Mouse (Mus musculus): ENCODE measurements at regions not wholly inside any gene's neighbourhood (a gene's known extent, or its start where the extent isn't known, plus 50 kb on each side); places are given as distances from the start of the nearest gene placed in this dataset.

DNA sequence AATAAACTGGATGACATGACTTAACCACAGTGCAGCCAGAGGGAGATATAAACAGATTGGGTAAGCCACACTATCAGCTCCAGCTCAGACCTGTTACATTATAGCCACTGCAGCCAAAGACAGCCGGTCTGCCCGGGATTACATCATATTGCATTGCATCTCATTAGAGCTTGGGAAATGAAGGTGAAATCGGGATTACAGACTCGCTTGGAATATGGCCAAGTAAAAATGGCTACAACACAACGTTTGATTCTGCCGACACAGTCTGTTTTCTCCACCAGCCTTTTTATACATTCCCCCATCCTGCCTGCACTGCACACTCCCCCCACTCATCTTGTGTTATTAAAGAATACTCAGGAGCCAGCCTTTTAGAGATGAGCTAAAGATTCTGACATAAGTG, 932.6 kb downstream of the Synb start:
- TF ChIP-seq CTCF (IDR thresholded peaks at IDR 0.05; ENCODE audit: low read depth, low read length) (no peak), POLR2A (IDR thresholded peaks at IDR 0.05; ENCODE audit: borderline replicate concordance, low read depth, low read length) (no peak)
- H3K4me1 ChIP-seq (ENCODE audit: control insufficient read depth, insufficient read depth, low read length), result no peaks in the 10 kb centered on the region

DNA sequence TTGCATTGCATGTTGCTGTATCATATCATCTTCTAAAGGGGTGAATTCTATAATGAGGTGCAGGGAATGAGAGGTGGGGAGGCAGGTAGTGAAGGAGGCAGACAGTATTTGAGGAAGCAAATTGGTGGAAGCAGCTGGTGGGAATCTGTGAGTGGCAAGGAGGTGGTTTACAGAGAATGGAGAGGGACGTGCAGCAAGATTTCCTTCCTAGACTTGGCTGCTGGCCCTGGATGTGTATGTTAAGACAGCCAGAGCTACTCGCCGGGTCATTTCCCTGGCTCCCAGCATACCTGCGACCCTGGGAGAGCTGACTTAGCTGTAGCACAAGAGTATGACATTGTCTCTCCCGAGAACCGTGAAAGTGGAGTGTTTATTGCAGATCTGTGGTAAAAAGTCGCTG, 937.7 kb downstream of the Synb start:
- no peak overlapping the region for H3K27ac ChIP-seq (ENCODE audit: insufficient read depth, low read depth, low read length)
- TF ChIP-seq CTCF (IDR thresholded peaks at IDR 0.05; ENCODE audit: low read depth, low read length) (no peak), POLR2A (IDR thresholded peaks at IDR 0.05; ENCODE audit: borderline replicate concordance, low read depth, low read length) (no peak)
- H3K4me3 ChIP-seq (ENCODE audit: insufficient read depth, low read length), result no peak overlapping the region
- H3K4me1 ChIP-seq (ENCODE audit: control insufficient read depth, insufficient read depth, low read length), result no peaks in the 10 kb centered on the region

More for the DNA sequence above, 932.6 kb downstream of the Synb start:
- no peak overlapping the region for H3K27ac ChIP-seq (ENCODE audit: insufficient read depth, low read depth, low read length)
- H3K4me3 ChIP-seq (ENCODE audit: insufficient read depth, low read length), result no peak overlapping the region

DNA sequence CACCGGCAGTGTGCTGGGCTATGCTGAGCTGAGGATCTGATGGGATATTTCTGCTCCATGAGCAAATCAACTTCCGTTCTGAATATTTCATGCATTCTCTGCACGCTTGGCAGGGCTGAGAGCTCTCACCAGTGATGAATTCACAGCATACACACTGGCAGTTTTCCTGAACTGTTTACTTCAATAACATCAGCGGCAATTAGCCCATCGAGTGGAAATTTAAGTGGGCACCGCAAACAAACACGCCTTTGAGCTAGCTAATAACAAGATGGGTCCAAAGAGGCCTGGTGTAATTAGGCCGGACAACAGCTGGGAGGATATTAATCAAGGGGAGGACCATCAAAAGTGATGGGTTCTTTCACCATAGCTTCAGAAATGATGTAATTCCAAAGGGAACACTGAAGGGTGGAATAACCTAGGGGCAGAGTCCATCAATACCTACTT, 938.6 kb downstream of the Synb start:
- Histone ChIP-seq H3K4me3 (ENCODE audit: insufficient read depth, low read length) (no peak overlapping the region), H3K4me1 (ENCODE audit: control insufficient read depth, insufficient read depth, low read length) (no peaks in the 10 kb centered on the region), H3K27ac (ENCODE audit: insufficient read depth, low read depth, low read length) (no peak overlapping the region)
- TF ChIP-seq POLR2A (IDR thresholded peaks at IDR 0.05; ENCODE audit: borderline replicate concordance, low read depth, low read length) (no peak), CTCF (IDR thresholded peaks at IDR 0.05; ENCODE audit: low read depth, low read length) (no peak)

DNA sequence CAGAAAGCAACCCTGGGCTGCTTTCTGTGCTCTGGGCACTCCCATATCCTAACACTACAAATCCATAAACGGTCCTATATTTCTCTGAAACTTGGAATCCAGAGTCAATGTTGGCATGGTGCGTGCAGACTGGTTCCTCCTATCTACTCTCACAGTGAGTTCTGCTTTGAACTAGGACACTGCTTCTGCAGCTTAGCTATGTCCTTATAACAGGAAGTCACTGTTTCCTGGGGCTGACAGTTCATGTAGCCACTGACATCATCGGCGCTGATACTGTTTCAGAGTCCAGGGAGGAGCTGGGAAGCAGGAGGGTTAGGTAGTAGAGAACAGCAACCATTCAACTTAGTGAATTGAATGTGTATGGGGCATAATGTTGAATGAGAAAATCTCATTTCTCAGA, 948.6 kb downstream of the Synb start:
- no peak for TF ChIP-seq CTCF (IDR thresholded peaks at IDR 0.05; ENCODE audit: low read depth, low read length)
- TF ChIP-seq POLR2A (IDR thresholded peaks at IDR 0.05; ENCODE audit: borderline replicate concordance, low read depth, low read length), result no peak
- H3K4me3 ChIP-seq (ENCODE audit: insufficient read depth, low read length), result no peak overlapping the region
- H3K27ac ChIP-seq (ENCODE audit: insufficient read depth, low read depth, low read length), result no peak overlapping the region
- no peaks in the 10 kb centered on the region for H3K4me1 ChIP-seq (ENCODE audit: control insufficient read depth, insufficient read depth, low read length)

DNA sequence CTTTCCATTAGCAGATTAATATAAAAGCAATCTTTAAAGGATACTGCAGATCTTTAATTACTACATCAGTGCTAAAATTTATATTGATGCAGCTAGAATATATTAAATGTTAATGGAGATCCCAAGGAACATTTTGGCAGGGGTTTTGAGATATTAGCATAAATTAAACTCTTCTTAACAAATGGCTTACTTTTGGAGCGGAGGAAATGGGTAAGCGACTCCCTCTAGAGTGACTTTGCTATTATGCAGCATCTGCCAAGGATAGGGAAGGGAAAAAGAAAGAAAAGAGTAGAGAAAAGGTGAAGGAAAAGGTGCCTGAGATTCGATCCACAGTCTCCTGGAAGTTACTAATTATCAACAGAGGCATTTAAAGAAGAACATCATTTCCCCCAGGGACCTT, 949.4 kb downstream of the Synb start:
- Histone ChIP-seq H3K4me1 (ENCODE audit: control insufficient read depth, insufficient read depth, low read length) (no peaks in the 10 kb centered on the region), H3K4me3 (ENCODE audit: insufficient read depth, low read length) (no peak overlapping the region), H3K27ac (ENCODE audit: insufficient read depth, low read depth, low read length) (no peak overlapping the region)
- TF ChIP-seq POLR2A (IDR thresholded peaks at IDR 0.05; ENCODE audit: borderline replicate concordance, low read depth, low read length), result no peak
- TF ChIP-seq CTCF (IDR thresholded peaks at IDR 0.05; ENCODE audit: low read depth, low read length), result no peak

DNA sequence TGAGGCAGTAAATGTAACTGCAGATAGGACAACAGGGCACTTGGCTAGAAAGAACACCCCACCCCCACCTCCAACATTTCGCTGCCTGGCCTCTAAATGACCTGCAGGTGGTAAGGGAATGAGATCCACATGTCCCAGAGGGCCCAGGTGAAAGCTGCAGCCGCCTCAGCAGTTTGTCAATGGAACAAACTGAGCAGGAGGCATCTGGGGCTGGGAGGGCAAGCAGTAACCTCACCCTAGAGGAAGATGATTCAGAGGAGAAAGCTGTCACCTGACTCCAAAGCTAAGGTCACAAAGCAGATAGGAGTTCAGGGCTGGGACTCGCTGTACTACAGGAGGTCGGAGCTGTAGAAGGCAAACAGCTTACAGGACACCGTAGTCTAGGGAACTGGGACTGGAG, 955.7 kb downstream of the Synb start:
- H3K4me3 ChIP-seq (ENCODE audit: insufficient read depth, low read length), result no peak overlapping the region
- H3K27ac ChIP-seq (ENCODE audit: insufficient read depth, low read depth, low read length), result no peak overlapping the region
- H3K4me1 ChIP-seq (ENCODE audit: control insufficient read depth, insufficient read depth, low read length), result no peaks in the 10 kb centered on the region
- TF ChIP-seq CTCF (IDR thresholded peaks at IDR 0.05; ENCODE audit: low read depth, low read length) (no peak), POLR2A (IDR thresholded peaks at IDR 0.05; ENCODE audit: borderline replicate concordance, low read depth, low read length) (no peak)

DNA sequence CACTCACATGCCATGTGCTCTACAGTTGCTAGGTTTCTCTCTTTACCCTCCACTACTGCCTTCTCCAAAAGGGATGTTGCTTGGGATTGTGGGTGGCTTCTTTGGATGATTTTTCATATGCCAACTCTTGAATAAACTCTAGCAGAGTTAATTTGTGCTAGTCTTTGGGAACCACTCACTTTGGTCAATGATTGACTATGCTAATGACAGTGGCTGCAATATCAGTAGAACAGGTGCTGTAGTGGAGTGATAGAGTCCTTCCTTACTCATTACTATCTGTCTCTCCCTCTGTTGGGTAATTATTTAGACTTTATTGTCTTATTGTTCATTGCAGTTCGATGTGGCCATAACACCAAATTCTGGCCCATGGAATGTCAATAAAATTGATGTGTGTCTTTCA, 969.0 kb downstream of the Synb start:
- Histone ChIP-seq H3K4me1 (ENCODE audit: control insufficient read depth, insufficient read depth, low read length) (no peaks in the 10 kb centered on the region), H3K27ac (ENCODE audit: insufficient read depth, low read depth, low read length) (no peak overlapping the region), H3K4me3 (ENCODE audit: insufficient read depth, low read length) (no peak overlapping the region)
- TF ChIP-seq CTCF (IDR thresholded peaks at IDR 0.05; ENCODE audit: low read depth, low read length) (no peak), POLR2A (IDR thresholded peaks at IDR 0.05; ENCODE audit: borderline replicate concordance, low read depth, low read length) (no peak)

DNA sequence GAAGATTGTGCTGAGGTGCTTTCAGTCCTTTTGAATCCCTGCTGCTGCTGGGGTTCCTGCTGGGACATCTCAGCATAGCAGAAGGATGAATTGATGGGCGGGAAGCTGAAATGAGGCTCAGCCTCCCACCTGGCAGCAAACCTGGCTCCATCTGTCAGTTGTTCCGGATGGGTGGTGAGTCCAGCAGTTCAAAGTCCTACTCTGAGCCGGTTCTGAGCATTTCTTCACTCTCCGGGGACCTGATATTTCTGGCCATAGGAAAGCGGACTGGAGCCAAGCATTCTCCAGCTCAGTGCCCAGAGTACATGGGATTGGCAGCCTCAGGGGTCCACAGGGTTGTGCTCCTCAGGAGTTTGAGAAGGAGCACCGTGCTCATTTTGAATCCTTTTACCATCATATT, 971.1 kb downstream of the Synb start:
- no peak for TF ChIP-seq CTCF (IDR thresholded peaks at IDR 0.05; ENCODE audit: low read depth, low read length)
- TF ChIP-seq POLR2A (IDR thresholded peaks at IDR 0.05; ENCODE audit: borderline replicate concordance, low read depth, low read length), result no peak
- Histone ChIP-seq H3K4me3 (ENCODE audit: insufficient read depth, low read length) (no peak overlapping the region), H3K4me1 (ENCODE audit: control insufficient read depth, insufficient read depth, low read length) (no peaks in the 10 kb centered on the region), H3K27ac (ENCODE audit: insufficient read depth, low read depth, low read length) (no peak overlapping the region)

DNA sequence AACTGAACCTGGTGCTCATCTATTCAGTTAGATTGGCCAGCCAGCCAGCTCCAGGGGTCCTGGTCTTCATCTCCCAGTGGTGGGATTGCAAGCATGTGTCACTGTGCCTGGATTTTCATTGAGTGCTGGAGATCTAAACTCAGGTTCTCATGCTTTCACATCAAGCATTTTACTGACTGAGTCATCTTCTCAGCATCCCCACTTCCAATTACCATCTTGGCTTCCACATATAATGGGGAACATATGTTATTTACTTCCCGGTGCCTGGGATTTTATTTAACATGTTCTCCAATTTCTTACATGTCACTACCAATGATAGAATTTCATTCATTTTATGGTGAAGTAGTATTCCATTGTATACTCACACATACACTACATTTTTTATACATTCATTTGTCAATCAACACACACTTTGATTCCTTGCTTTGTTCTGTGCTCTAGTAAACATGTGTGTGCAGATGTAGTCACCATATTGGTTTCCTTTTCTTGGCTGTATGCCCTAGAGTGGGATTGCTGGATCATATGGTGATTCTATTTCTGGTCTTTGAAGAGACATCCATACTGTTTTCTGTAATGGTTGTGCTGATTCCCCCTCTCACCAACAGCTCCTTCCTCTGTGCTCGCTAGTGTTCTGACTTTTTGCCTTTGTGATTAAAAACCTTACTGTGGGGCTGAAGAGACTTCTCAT, 986.0 kb downstream of the Synb start:
- Histone ChIP-seq H3K4me3 (ENCODE audit: insufficient read depth, low read length) (no peak overlapping the region), H3K27ac (ENCODE audit: insufficient read depth, low read depth, low read length) (no peak overlapping the region), H3K4me1 (ENCODE audit: control insufficient read depth, insufficient read depth, low read length) (no peaks in the 10 kb centered on the region)
- TF ChIP-seq POLR2A (IDR thresholded peaks at IDR 0.05; ENCODE audit: borderline replicate concordance, low read depth, low read length) (no peak), CTCF (IDR thresholded peaks at IDR 0.05; ENCODE audit: low read depth, low read length) (no peak)

DNA sequence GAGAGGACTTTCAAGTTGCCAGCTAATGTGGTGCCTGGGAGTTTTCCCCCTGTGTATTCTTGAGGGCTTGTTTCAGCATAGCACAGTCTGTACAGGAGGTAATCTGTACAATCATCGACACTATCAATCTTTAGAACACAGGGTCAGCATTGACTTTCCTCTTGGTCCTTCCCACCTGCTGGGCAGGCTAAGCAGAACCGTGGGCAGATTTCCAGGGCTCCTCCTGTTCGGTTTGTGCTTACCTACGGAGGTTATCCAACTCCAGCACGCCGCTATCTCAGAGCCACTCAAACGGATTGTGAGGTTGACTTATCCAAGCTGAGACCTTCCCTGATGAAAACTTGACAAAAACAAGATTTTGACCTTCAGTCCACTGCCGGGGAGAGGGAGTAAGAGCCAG, 988.9 kb downstream of the Synb start:
- no peaks in the 10 kb centered on the region for H3K4me1 ChIP-seq (ENCODE audit: control insufficient read depth, insufficient read depth, low read length)

More for the DNA sequence above, 988.9 kb downstream of the Synb start:
- Histone ChIP-seq H3K4me3 (ENCODE audit: insufficient read depth, low read length) (no peak overlapping the region), H3K27ac (ENCODE audit: insufficient read depth, low read depth, low read length) (no peak overlapping the region)
- no peak for TF ChIP-seq POLR2A (IDR thresholded peaks at IDR 0.05; ENCODE audit: borderline replicate concordance, low read depth, low read length)
- no peak for TF ChIP-seq CTCF (IDR thresholded peaks at IDR 0.05; ENCODE audit: low read depth, low read length)
